Mouse (Mus musculus) lung, postnatal 0 days (tissue): Measurements from ENCODE around the gene 3110082I17Rik.

Source experiments
- CTCF ChIP-seq: IDR thresholded peaks from 2 replicates; pipeline ENCODE4 v1.5.1; 2016; ENCODE audit warnings: antibody characterized with exemption, mild to moderate bottlenecking
- EP300 ChIP-seq: IDR thresholded peaks from 2 replicates; pipeline ENCODE4 v1.6.1; 2016; ENCODE audit warnings: antibody characterized with exemption, mild to moderate bottlenecking, control low read depth

DNA sequence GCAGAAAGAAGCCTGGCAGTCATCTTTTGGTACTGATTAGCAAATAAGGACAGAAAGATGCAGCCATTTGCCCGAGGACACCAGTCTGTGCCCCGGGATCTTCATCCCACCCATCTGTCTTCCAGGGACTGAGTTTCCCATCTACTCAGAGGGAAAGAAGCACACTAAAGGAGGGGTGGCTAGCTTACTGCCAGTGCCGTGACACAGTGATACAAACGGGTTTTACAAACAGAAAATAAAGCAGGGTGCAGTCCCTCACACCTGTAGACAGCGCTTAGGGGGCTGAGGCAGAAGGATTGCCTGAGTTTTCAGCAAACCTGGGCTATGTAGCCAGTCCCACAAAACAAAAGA lies 115.0 kb downstream of the 3110082I17Rik start:
- TF ChIP-seq CTCF: no peak
- no peak for TF ChIP-seq EP300
